Mouse (Mus musculus) heart, embryonic 11.5 days (tissue): ENCODE results near the gene Ephb2. TPM values are rescaled to one million over a fixed set of nuclear protein-coding genes. Genes with fewer than 3 reads are reported as not detected.
A peak's percentile ranks its signal among the peaks of the same experiment; 100 is the strongest.

Experiments used
- ATAC-seq: fragments of 200-750 bp; cut with Nextera tagmentation; replicated peaks from 2 replicates; pipeline ENCODE4 v1.8.0; 2017; ENCODE audit warnings: moderate library complexity; ENCODE audit not compliant: insufficient number of reproducible peaks, low FRiP score, low TSS enrichment
- H3K27ac ChIP-seq: fragments of 300-500 bp; sonication (generic); 2 replicates; pipeline ENCODE4 v1.5.1; 2014; ENCODE audit warnings: mild to moderate bottlenecking, low read depth, low read length
- H3K27me3 ChIP-seq: fragments of 300-500 bp; sonication (generic); 2 replicates; pipeline ENCODE4 v1.6.1; 2014; ENCODE audit warnings: mild to moderate bottlenecking, low read length, mixed read lengths; ENCODE audit not compliant: control insufficient read depth, insufficient read depth
- H3K36me3 ChIP-seq: fragments of 300-500 bp; sonication (generic); 2 replicates; pipeline ENCODE4 v1.6.1; 2014; ENCODE audit warnings: mild to moderate bottlenecking, low read length, moderate library complexity, mixed read lengths; ENCODE audit not compliant: control insufficient read depth, insufficient read depth
- H3K4me1 ChIP-seq: fragments of 300-500 bp; sonication (generic); 2 replicates; pipeline ENCODE4 v1.6.1; 2014; ENCODE audit warnings: low read length; ENCODE audit not compliant: control insufficient read depth, insufficient read depth
- H3K4me2 ChIP-seq: fragments of 300-500 bp; sonication (generic); 2 replicates; pipeline ENCODE4 v1.6.1; 2014; ENCODE audit warnings: mild to moderate bottlenecking, moderate library complexity
- H3K4me3 ChIP-seq: fragments of 300-500 bp; sonication (generic); 2 replicates; pipeline ENCODE4 v1.5.1; 2014; ENCODE audit warnings: low read depth, low read length
- H3K9ac ChIP-seq: fragments of 300-500 bp; sonication (generic); 2 replicates; pipeline ENCODE4 v1.6.1; 2014; ENCODE audit warnings: mild to moderate bottlenecking, low read depth, low read length, moderate library complexity
- H3K9me3 ChIP-seq: fragments of 300-500 bp; sonication (generic); replicated peaks from 2 replicates; pipeline ENCODE4 v1.6.1; 2016; ENCODE audit warnings: low read length; ENCODE audit not compliant: control insufficient read depth
- WGBS: fragments of 180-500 bp; shearing (Covaris S2); extraction: QIAGEN DNeasy Blood & Tissue Kit; methylation state at CpG from one replicate; pipeline ENCODE4 v1.1.7; 2014; ENCODE audit not compliant: insufficient replicate concordance; 5-methylcytosine and 5-hydroxymethylcytosine counted together
- microRNA-seq: library from miRNA; unstranded; fragments of <30 nt; microRNA quantifications from one replicate; pipeline ENCODE4, GENCODE M21; 2016; ENCODE audit warnings: borderline number of aligned reads
- polyA plus RNA-seq: library from polyadenylated mRNA; unstranded; fragments of >200 nt; fragmentation: Nextera tagmentation; extraction: Ambion mirVana; gene quantifications from 2 replicates; pipeline ENCODE4 v1.2.1, GENCODE M21; 2014

Gene Ephb2
- polyA plus RNA-seq, 1 experiment from 2014 or later = 2.5 TPM

DNA sequence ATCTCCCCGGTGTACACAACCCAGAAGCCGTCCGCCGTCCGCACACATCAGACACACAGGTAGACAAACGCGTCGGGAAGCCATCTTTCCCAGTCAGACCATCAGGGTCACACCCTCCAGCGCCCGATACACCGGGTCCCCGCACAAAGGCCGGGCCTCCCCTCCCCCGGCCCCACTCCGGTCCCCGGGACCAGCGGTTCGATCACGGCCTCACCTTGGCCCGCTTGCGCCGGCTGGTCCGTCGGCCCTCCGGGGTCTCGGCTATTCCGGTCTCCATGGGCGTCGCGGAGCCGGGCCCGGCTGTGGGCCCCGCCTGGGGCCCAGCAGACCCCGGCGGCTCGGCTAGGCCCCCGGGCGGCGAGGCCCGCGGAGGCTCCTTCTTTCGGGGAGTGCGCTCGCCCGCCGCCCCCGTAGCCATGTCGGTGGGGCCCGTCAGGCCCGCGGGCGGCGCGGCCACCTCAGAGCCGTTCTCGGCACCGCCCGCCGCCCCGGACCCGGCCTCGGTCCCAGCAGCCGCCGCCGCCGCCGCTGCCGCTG lies 233.7 kb downstream of the Ephb2 start:
- peak; percentile 53 for ATAC-seq
- Histone ChIP-seq H3K4me1 (peaks cover 14% of the 10 kb centered on the region), H3K9me3 (no peaks in the 10 kb centered on the region), H3K9ac (peak overlapping the region; percentile 99), H3K4me3 (peak overlapping the region; percentile 100), H3K36me3 (no peaks in the 10 kb centered on the region), H3K27me3 (no peaks in the 10 kb centered on the region), H3K4me2 (peak overlapping the region; percentile 73), H3K27ac (peak overlapping the region; percentile 90)
- WGBS = under 1% methylated on average over 55 of the region's 68 CpGs

DNA sequence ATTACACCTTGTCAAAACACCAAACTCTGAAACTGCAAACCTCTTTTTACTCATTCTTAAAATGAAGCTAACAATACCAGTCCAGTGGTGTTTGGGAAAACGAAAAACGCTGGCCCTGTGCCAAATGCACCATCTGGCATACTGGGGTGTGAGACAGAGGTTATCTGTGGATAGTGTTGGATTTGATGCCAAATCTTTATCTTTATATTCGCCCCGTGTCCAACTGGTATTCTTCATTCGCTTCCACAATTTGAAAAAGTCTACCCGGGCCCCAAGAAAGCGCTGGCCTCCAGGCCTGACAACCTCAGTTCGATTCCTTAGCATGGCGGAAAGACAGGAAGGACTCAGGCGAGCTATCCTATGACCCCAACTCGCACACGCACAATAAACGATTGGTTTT lies 234.3 kb downstream of the Ephb2 start:
- under 1% methylated on average over 13 of the region's 13 CpGs for WGBS
- 0 out of 2 replicates have a peak, but pooled peaks have one; percentile 31 for ATAC-seq
- H3K4me2 ChIP-seq = peak overlapping the region; percentile 73

DNA sequence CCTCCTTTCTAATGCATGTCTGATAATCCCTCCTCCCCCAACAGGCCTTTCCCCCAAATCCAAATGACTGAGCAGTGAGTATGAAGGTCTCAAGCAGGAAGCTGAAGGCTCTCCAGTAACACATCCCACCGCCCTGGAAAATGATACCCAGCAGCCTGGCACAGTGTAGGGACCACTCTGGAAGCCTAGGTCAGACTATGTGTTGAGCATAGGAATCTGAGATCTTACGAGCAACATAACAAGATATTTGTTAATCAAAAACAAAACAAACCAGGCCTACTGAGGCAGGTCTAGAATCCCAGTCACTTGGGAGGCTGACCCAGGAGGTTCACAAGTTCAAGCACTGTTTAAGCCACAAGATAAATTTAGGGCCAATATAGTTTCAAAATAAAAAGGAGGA lies 235.3 kb downstream of the Ephb2 start:
- Histone ChIP-seq H3K27ac (no peak overlapping the region), H3K36me3 (no peaks in the 10 kb centered on the region), H3K9ac (no peak overlapping the region), H3K4me2 (peak overlapping the region; percentile 73), H3K4me1 (peaks cover 14% of the 10 kb centered on the region), H3K27me3 (no peaks in the 10 kb centered on the region), H3K9me3 (no peaks in the 10 kb centered on the region), H3K4me3 (peak overlapping the region; percentile 100; the same call in 1 of the 2 replicates)
- ATAC-seq = no peak
- WGBS = 84% methylated on average over 2 of the region's 2 CpGs

More for the DNA sequence above, 234.3 kb downstream of the Ephb2 start:
- H3K9me3 ChIP-seq = no peaks in the 10 kb centered on the region
- no peaks in the 10 kb centered on the region for H3K36me3 ChIP-seq
- no peaks in the 10 kb centered on the region for H3K27me3 ChIP-seq
- H3K9ac ChIP-seq = peak overlapping the region; percentile 99
- peaks cover 14% of the 10 kb centered on the region for H3K4me1 ChIP-seq
- H3K4me3 ChIP-seq = peak overlapping the region; percentile 100
- peak overlapping the region; percentile 90; the same call in 1 of the 2 replicates for H3K27ac ChIP-seq

DNA sequence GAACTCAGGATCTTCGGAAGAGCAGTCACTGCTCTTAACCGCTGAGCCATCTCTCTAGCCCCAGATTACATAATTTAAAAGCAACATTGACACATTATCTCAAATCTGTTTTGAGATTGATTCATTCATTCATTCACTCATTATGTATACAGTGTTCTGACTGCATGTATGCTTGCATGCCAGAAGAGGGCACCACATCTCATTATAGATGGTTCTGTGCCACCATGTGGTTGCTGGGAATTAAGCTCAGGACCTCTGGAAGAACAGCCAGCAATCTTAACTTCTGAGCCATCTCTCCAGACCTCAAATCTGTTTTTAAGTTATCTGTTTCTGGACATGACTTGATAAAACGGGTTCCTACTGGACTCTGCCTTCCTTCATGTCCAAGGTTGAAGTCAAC lies 235.9 kb downstream of the Ephb2 start:
- WGBS = 87% methylated on average over 3 of the region's 3 CpGs
- H3K4me1 ChIP-seq = peaks cover 14% of the 10 kb centered on the region
- no peak overlapping the region for H3K4me2 ChIP-seq
- no peak overlapping the region for H3K9ac ChIP-seq
- H3K9me3 ChIP-seq = no peaks in the 10 kb centered on the region
- no peak overlapping the region for H3K4me3 ChIP-seq
- ATAC-seq = no peak
- no peak overlapping the region for H3K27ac ChIP-seq
- H3K36me3 ChIP-seq = no peaks in the 10 kb centered on the region
- no peaks in the 10 kb centered on the region for H3K27me3 ChIP-seq

DNA sequence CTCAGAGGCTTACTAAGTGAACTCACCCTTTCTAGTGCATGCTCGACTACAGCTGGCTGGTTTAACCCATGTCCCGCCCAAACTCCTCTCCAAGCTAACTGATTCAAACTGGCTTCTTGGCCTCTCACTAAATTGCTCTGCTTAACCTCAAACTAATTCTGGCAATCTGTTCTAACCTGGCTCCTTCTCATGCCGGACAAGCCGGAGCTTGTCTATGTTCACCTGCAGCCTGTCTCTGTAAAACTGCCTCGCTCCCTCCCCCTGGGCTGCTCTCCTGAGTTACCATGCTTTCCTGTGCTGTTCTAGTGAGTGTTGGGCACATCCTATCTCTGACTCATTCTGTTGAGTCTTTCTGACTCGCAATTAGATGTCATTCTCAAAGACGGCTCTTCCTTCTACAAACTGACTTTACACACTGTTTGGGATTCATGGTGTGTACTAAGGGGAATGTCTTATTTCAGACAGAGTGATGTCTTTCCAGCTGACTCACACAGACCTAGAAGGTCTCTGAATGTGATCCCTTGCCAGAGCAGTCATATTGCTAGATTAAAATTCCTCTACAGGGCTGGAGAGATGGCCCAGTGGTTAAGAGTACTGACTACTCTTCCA lies 237.4 kb downstream of the Ephb2 start:
- no peak overlapping the region for H3K27ac ChIP-seq
- H3K9me3 ChIP-seq = no peaks in the 10 kb centered on the region
- peaks cover 14% of the 10 kb centered on the region for H3K4me1 ChIP-seq
- no peak overlapping the region for H3K9ac ChIP-seq
- WGBS = 83% methylated on average over 7 of the region's 7 CpGs
- no peak overlapping the region for H3K4me3 ChIP-seq
- H3K36me3 ChIP-seq = no peaks in the 10 kb centered on the region
- no peak overlapping the region for H3K4me2 ChIP-seq
- no peak for ATAC-seq
- no peaks in the 10 kb centered on the region for H3K27me3 ChIP-seq

Small RNA genes within 50 kb of the gene (microRNA-seq; reads per million reads assigned to microRNA genes)
- gene Gm22180 = not detected

Other genes with a start within 250 kb of the Ephb2 start
- 38.9 and 41.1 TPM in 2 replicates for gene Kdm1a, start 233.3 kb downstream of the Ephb2 start, polyA plus RNA-seq
- gene Tex46, start 225.6 kb downstream of the Ephb2 start, polyA plus RNA-seq = not detected in 2 replicates
- gene Lactbl1, start 213.4 kb downstream of the Ephb2 start, polyA plus RNA-seq = not detected in 2 replicates
- 14.8 and 17.0 TPM in 2 replicates for gene C1qb, start 50.2 kb upstream of the Ephb2 start, polyA plus RNA-seq
- 7.1 and 7.4 TPM in 2 replicates for gene C1qc, start 57.1 kb upstream of the Ephb2 start, polyA plus RNA-seq
- 8.1 and 8.8 TPM in 2 replicates for gene C1qa, start 62.8 kb upstream of the Ephb2 start, polyA plus RNA-seq
- 0.24 TPM in 1 of 2 replicates, not detected in the other for gene Epha8, start 120.8 kb upstream of the Ephb2 start, polyA plus RNA-seq
- 3.5 and 3.7 TPM in 2 replicates for gene Zbtb40, start 212.8 kb upstream of the Ephb2 start, polyA plus RNA-seq